Mouse (Mus musculus) embryonic facial prominence, embryonic 10.5 days (tissue): ENCODE measurements at regions not wholly inside any gene's neighbourhood (a gene's known extent, or its start where the extent isn't known, plus 50 kb on each side); places are given as distances from the start of the nearest gene placed in this dataset.
A peak's percentile ranks its signal among the peaks of the same experiment; 100 is the strongest.

ENCODE experiments used
- DNase-seq: peaks from one replicate; pipeline ENCODE4 v3.0.0-alpha.2; 2017; ENCODE audit warnings: low spot score
- H3K27ac ChIP-seq: fragments of 300-500 bp; sonication (generic); replicated peaks from 2 replicates; pipeline ENCODE4 v1.5.1; 2016; ENCODE audit warnings: mild to moderate bottlenecking
- H3K27me3 ChIP-seq: fragments of 300-500 bp; sonication (generic); replicated peaks from 2 replicates; pipeline ENCODE4 v1.6.1; 2016; ENCODE audit warnings: low read depth, mild to moderate bottlenecking; ENCODE audit not compliant: poor library complexity, severe bottlenecking
- H3K36me3 ChIP-seq: fragments of 300-500 bp; sonication (generic); replicated peaks from 2 replicates; pipeline ENCODE4 v1.6.1; 2016; ENCODE audit warnings: mild to moderate bottlenecking, moderate library complexity
- H3K4me1 ChIP-seq: fragments of 300-500 bp; sonication (generic); 2 replicates; pipeline ENCODE4 v1.6.1; 2016
- H3K4me3 ChIP-seq: fragments of 300-500 bp; sonication (generic); 2 replicates; pipeline ENCODE4 v1.5.1; 2016; ENCODE audit warnings: mild to moderate bottlenecking, moderate library complexity
- H3K9me3 ChIP-seq: fragments of 300-500 bp; sonication (generic); 2 replicates; pipeline ENCODE4 v1.6.1; 2016; ENCODE audit warnings: mild to moderate bottlenecking
- WGBS: fragments of 180-500 bp; shearing (Covaris S2); methylation state at CpG from one replicate; pipeline ENCODE4 v1.1.7; 2016; 5-methylcytosine and 5-hydroxymethylcytosine counted together

DNA sequence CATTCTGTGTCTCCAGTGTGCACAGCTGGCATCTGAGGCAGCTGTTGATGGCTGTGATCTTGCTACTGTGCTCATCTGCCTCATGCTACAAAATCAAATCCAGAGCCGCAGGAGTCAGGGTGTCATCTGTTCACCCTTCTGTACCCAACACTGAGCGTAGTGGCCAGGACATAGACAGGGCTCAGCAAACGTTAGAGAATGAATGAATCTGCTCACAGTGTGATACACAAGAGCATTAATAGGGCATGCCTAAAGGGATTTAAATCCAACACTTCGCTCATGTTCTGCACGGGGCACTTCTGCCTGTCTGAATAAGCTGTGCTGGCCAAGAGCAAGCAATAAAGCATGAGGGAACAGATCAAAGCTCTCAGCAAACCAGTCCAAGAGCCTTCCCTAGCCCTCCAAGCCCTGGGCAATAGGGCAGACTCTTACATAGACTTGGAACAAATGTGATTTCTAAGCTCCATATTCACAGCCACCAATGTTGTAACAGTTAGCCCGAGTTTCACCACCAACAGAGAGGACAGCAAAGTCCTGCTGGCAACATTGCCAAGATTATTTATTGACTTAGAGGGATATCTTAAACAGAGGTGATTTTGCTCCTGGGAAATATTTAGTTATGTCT lies 633.8 kb upstream of the Cdh5 start:
- no peaks in the 10 kb centered on the region for H3K27me3 ChIP-seq
- no peaks in the 10 kb centered on the region for H3K9me3 ChIP-seq
- H3K27ac ChIP-seq, result no peak overlapping the region
- WGBS, result 73% methylated on average over 6 of the region's 6 CpGs
- H3K4me1 ChIP-seq, result peaks cover 24% of the 10 kb centered on the region
- no peaks in the 10 kb centered on the region for H3K36me3 ChIP-seq
- no peak overlapping the region for H3K4me3 ChIP-seq
- no peak for DNase-seq

DNA sequence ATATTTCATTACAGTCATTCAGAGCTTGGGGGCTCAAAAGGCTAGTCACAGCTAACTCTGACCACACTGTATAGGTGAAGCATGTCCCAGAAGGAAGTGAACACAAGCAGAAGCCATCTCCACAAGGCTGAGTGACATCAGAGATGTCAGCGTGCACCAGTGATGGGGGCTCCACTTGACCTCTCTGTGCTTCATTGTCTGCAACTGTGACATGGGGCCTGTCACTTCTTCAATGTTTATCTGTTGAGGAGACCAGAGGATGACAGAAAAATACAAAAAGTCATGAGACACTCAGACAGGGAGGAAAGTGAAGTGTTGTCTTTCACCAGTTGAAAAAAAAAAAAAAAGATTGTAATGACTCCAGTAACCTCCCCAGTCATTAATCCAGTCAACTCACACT lies 632.4 kb upstream of the Cdh5 start:
- 83% methylated on average over 1 of the region's 1 CpGs for WGBS
- Histone ChIP-seq H3K36me3 (no peaks in the 10 kb centered on the region), H3K27ac (no peak overlapping the region), H3K4me1 (peaks cover 16% of the 10 kb centered on the region), H3K27me3 (no peaks in the 10 kb centered on the region), H3K4me3 (no peak overlapping the region), H3K9me3 (no peaks in the 10 kb centered on the region)
- DNase-seq, result no peak

DNA sequence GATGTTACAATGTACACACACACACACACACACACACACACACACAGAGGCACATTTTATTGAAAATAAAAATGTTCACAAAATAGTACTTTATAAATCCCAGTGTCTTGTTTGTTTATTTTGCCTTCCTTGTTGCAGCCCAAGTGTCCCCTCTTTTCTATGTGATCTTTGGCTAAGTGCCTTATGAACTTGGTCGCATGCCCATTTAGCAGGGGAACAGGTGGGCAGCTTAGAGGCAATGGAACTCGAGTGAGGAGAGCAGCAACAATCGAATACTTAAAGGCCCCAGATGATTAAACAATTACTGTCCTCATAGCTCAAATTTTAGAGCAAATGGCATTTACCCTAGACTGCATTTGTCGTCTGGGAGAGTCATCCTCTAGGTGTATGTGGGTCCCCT lies 631.1 kb upstream of the Cdh5 start:
- Histone ChIP-seq H3K4me3 (no peak overlapping the region), H3K36me3 (no peaks in the 10 kb centered on the region), H3K4me1 (peaks cover 9% of the 10 kb centered on the region), H3K27me3 (no peaks in the 10 kb centered on the region), H3K27ac (no peak overlapping the region), H3K9me3 (no peaks in the 10 kb centered on the region)
- DNase-seq, result no peak
- WGBS, result 64% methylated on average over 4 of the region's 4 CpGs

DNA sequence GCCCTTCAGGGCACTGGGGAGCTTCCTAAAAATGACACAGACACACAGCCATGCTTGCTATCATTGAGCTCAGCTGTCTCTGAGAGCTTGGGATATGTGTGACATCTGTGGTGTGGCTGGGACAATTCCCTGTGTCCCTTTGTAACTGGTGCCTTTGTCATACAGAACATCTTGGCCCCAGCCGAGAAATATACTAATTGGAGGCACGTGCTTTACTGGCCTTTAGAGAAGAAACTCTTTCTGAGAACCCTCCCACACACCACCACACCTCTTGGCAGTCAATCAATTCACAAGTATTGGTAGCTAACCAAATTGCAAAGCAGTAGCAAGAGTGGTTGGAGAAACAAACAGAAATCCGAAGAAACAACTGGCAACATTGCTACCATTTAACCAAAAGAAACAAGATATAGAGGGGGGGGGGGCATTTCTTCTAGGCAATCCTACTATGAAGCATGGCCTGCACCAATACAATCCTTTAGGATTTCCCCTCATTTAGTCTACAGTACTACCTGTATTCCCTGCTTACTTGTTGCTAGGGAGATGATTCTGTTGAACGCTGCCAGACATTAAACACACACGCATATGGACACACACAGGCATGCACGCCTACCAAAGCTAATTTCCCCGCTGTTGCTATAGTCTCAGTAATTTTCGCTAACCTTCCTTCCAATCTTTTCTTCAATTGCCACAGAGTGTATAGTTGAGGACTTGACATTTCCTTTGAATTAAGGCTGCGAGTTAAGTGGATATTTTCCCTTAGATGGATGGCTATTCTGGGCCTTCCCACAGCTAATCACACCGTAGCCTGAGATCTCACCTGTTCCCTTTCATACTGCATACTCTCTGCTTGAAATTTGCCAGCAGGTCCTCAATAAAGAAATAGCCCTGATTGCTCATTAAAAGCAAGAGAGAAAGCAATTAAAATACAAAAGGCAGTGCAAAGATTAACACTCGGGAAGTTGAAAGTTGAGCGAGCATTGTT lies 625.3 kb upstream of the Cdh5 start:
- H3K9me3 ChIP-seq, result no peaks in the 10 kb centered on the region
- no peak overlapping the region for H3K4me3 ChIP-seq
- no peaks in the 10 kb centered on the region for H3K36me3 ChIP-seq
- DNase-seq, result no peak
- WGBS, result 77% methylated on average over 12 of the region's 12 CpGs
- H3K27me3 ChIP-seq, result 0 out of 2 replicates have a peak, but pooled peaks cover 3% of the 10 kb centered on the region
- no peak overlapping the region for H3K27ac ChIP-seq
- peaks cover 3% of the 10 kb centered on the region for H3K4me1 ChIP-seq

DNA sequence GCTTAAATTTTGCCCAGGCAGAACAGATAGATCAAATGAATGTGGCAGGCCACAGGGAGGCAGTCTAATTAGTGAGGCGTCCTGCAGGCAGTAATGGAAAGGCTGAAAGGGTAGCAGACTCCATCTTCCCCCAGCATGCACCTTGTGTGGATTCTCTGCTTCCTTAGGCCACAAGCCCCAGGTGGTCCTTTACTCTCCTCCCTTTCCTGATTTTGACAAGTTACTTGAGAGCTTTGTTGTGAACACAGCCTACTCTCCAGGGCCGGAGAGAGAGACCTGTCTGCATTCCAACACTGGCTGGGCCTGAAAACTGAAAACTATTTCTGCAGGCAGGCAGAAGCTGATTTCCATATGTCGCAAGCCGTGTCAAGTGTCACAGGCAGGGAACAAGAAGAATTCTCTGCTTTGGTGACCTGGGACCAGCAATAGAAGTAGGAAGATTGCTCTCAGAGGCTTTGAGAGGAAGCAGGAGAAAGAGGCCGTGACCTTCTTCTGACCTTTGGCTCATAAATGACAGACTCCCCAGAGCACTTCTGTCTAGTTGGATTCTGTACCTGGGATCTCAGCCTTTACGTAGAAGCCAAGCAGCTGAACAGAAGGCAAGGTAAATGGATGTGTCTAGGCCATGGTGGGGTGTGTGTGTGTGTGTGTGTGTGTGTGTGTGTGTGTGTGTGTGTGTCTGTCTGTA lies 619.2 kb upstream of the Cdh5 start:
- Histone ChIP-seq H3K9me3 (no peaks in the 10 kb centered on the region), H3K27me3 (0 out of 2 replicates have a peak, but pooled peaks cover 3% of the 10 kb centered on the region), H3K4me1 (peaks cover 25% of the 10 kb centered on the region), H3K36me3 (no peaks in the 10 kb centered on the region), H3K27ac (peak overlapping the region; percentile 70), H3K4me3 (no peak overlapping the region)
- 9% methylated on average over 6 of the region's 6 CpGs for WGBS
- peak; percentile 68 for DNase-seq

DNA sequence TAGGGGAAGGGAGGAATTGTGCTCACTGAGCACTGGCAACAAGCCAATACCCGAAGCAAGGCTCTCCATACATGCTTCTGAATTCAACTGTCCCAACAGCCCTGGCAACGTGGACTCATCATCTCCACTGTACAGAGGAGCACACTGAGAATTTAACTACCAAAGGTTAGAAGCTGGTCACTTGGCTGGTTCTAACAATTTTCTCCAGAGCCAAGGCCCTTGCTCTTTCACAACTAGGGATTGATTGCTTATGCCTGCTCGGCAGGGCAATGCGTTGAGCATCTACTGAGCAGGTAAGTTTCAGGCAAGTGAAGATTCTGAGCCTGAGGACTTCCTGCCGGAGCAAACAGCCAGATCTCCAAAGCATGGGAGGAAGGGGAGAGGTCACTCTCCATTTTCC lies 616.0 kb upstream of the Cdh5 start:
- Histone ChIP-seq H3K36me3 (no peaks in the 10 kb centered on the region), H3K4me1 (peaks cover 34% of the 10 kb centered on the region), H3K27ac (no peak overlapping the region), H3K4me3 (no peak overlapping the region), H3K9me3 (no peaks in the 10 kb centered on the region), H3K27me3 (0 out of 2 replicates have a peak, but pooled peaks cover under 1% of the 10 kb centered on the region)
- DNase-seq, result no peak
- 87% methylated on average over 5 of the region's 5 CpGs for WGBS

DNA sequence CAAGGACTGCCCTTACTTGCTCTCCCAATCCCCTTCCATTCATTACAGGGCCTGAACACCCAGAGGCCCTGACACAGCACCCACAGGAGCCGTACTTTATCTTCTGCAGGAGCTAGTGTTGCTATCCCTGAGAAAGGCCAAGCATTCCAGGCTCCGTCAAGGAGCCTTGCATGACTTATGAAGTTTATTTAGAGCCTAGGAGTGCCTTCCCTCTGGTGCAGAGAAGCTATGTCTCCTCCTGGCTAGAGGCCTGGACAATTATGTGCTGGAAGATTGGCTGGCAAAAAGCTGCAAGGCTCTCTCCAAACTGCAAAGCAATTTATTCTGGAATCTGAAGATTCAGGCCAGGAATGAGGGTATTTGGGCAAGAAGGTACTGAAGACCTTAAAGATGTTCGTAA lies 612.0 kb upstream of the Cdh5 start:
- no peaks in the 10 kb centered on the region for H3K9me3 ChIP-seq
- H3K4me3 ChIP-seq, result no peak overlapping the region
- H3K27me3 ChIP-seq, result no peaks in the 10 kb centered on the region
- peak overlapping the region; percentile 10; the same call in 1 of the 2 replicates for H3K27ac ChIP-seq
- 86% methylated on average over 3 of the region's 3 CpGs for WGBS
- no peaks in the 10 kb centered on the region for H3K36me3 ChIP-seq
- peaks cover 20% of the 10 kb centered on the region for H3K4me1 ChIP-seq
- DNase-seq, result no peak

DNA sequence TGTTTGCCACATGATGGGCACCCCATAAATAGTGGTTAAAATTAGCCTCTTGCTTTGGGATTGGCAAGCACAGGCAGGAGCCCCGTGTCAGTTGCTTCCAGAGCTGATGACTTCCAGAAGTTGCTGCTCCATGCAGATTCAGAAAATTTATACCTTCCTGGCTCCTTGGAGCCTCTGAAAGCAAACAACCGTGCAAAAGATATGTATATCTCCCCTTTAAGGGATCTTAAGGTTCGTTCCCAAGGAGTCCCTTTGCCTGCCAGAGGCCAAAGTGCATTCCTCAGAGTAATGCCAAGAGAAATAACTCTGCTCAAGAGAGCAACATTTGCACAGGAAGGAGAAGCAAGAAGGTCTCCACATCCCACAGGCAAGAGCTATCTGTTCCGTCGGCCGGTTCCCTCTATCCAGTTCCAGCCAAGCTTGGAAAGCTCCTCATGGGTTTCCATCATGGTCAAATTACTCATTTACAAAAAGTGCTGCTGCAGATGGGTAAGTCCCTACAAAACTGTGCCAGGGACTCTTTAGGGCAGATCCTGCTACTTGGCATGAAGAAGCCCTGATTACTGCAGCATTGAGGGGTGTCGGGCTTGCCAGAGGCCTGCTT lies 608.4 kb upstream of the Cdh5 start:
- no peaks in the 10 kb centered on the region for H3K27me3 ChIP-seq
- H3K9me3 ChIP-seq, result no peaks in the 10 kb centered on the region
- H3K27ac ChIP-seq, result no peak overlapping the region
- no peaks in the 10 kb centered on the region for H3K36me3 ChIP-seq
- H3K4me1 ChIP-seq, result peaks cover 15% of the 10 kb centered on the region
- WGBS, result 76% methylated on average over 7 of the region's 7 CpGs
- H3K4me3 ChIP-seq, result no peak overlapping the region
- DNase-seq, result no peak

DNA sequence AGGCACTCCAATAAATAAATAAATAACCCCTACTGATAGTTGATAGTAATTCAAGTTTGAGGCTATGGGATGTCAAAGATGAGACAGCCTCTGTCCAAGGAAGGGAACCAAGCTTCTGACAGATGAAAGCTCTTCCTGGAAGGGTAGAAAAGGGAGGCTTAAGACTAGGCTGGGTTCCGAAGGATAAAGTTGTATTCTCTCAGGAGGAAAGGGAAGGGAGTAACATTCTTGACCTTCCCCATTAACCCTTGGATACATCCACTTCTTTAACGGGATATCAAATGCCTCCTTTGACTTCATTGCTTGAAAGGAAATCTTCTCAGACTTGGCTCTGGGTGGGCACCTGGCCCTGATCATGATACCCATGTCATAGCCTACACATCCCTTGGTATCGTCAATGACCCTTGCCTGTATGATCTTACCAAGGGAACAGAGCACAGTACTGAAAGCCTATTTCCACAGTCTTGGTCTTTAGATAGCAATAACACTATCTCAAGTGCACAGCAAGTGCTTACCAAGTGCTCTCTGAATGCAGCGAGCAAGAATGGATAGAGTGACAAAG lies 607.4 kb upstream of the Cdh5 start:
- peaks cover 11% of the 10 kb centered on the region for H3K4me1 ChIP-seq
- H3K4me3 ChIP-seq, result no peak overlapping the region
- no peaks in the 10 kb centered on the region for H3K27me3 ChIP-seq
- no peaks in the 10 kb centered on the region for H3K36me3 ChIP-seq
- WGBS, result 81% methylated on average over 4 of the region's 4 CpGs
- no peak overlapping the region for H3K27ac ChIP-seq
- H3K9me3 ChIP-seq, result no peaks in the 10 kb centered on the region
- no peak for DNase-seq

DNA sequence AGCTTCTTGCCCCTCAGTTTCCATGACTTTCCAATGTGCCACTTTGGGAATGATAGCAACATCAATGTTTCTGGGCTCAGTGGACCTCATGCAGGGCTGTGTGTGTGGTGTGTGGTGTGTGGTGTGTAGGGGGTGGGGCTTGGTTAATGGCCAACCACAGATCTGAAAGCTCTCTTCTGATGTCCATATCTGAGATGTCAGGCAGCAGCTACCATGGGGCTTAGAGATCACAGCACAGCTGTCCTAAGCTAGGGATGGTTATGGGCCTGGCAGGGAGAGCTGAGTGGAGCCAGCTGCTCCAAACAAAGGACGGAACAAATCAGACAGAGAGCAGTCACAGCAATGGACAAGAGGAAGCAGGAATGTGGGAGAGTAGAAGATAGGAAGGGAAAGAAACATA lies 606.8 kb upstream of the Cdh5 start:
- no peaks in the 10 kb centered on the region for H3K36me3 ChIP-seq
- H3K27me3 ChIP-seq, result no peaks in the 10 kb centered on the region
- no peaks in the 10 kb centered on the region for H3K9me3 ChIP-seq
- 81% methylated on average over 1 of the region's 1 CpGs for WGBS
- H3K4me3 ChIP-seq, result no peak overlapping the region
- DNase-seq, result no peak
- H3K4me1 ChIP-seq, result peaks cover 6% of the 10 kb centered on the region; the same call in 1 of the 2 replicates
- H3K27ac ChIP-seq, result no peak overlapping the region

DNA sequence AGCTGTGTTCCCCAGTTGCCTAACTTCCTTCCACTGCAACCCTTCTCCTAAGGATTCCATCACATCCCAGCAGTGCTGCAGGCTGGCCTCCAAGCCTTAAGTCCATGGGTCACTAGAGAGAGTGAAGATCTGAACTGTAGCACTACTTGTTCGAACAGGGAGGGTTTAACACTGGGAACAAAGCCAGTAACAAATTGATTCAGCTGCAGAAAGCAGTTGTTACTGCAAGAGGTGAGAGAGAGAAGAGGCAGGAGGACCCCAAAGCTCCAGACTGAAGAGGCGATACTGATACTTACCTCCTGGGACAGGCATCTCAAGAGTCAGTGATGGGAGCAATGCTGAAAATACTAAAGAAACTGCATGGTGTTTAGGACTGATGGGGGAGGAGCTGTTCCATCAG lies 600.1 kb upstream of the Cdh5 start:
- no peaks in the 10 kb centered on the region for H3K36me3 ChIP-seq
- no peaks in the 10 kb centered on the region for H3K9me3 ChIP-seq
- H3K27me3 ChIP-seq, result no peaks in the 10 kb centered on the region
- DNase-seq, result no peak
- H3K4me3 ChIP-seq, result no peak overlapping the region
- WGBS, result 88% methylated on average over 2 of the region's 2 CpGs
- H3K4me1 ChIP-seq, result peaks cover 12% of the 10 kb centered on the region; the same call in 1 of the 2 replicates
- 0 out of 2 replicates have a peak overlapping the region, but pooled peaks have one; percentile 4 for H3K27ac ChIP-seq
